Mouse (Mus musculus) lung, embryonic 16.5 days (tissue): ENCODE data around the gene E130208F15Rik. TPM values are rescaled to one million over a fixed set of nuclear protein-coding genes. Genes with fewer than 3 reads are reported as not detected.
A peak's percentile ranks its signal among the peaks of the same experiment; 100 is the strongest.

ENCODE experiments used
- ATAC-seq: fragments of 200-750 bp; cut with Nextera tagmentation; 2 replicates; pipeline ENCODE4 v1.8.0; 2017; ENCODE audit warnings: low read depth, mild to moderate bottlenecking, moderate library complexity
- H3K27ac ChIP-seq: fragments of 300-500 bp; sonication (generic); 2 replicates; pipeline ENCODE4 v1.5.1; 2014; ENCODE audit warnings: mild to moderate bottlenecking, control low read depth, low read length
- H3K27me3 ChIP-seq: fragments of 300-500 bp; sonication (generic); 2 replicates; pipeline ENCODE4 v1.6.1; 2014; ENCODE audit warnings: low read depth, low read length, mixed read lengths; ENCODE audit not compliant: control insufficient read depth, insufficient read depth
- H3K36me3 ChIP-seq: fragments of 300-500 bp; sonication (generic); 2 replicates; pipeline ENCODE4 v1.6.1; 2014; ENCODE audit warnings: low read length; ENCODE audit not compliant: control insufficient read depth, insufficient read depth
- H3K4me1 ChIP-seq: fragments of 300-500 bp; sonication (generic); replicated peaks from 2 replicates; pipeline ENCODE4 v1.6.1; 2014; ENCODE audit warnings: low read length, mixed read lengths; ENCODE audit not compliant: control insufficient read depth, insufficient read depth
- H3K4me2 ChIP-seq: fragments of 300-500 bp; sonication (generic); 2 replicates; pipeline ENCODE4 v1.6.1; 2014; ENCODE audit warnings: low read depth, low read length, control low read depth
- H3K4me3 ChIP-seq: fragments of 300-500 bp; sonication (generic); 2 replicates; pipeline ENCODE4 v1.5.1; 2014; ENCODE audit warnings: mild to moderate bottlenecking, low read length, control low read depth
- H3K9ac ChIP-seq: fragments of 300-500 bp; sonication (generic); 2 replicates; pipeline ENCODE4 v1.6.1; 2014; ENCODE audit warnings: low read length, control low read depth
- H3K9me3 ChIP-seq: fragments of 300-500 bp; sonication (generic); 2 replicates; pipeline ENCODE4 v1.6.1; 2016; ENCODE audit warnings: low read length; ENCODE audit not compliant: control insufficient read depth
- WGBS: fragments of 180-500 bp; shearing (Covaris S2); extraction: QIAGEN DNeasy Blood & Tissue Kit; methylation state at CpG from one replicate; pipeline ENCODE4 v1.1.7; 2014; 5-methylcytosine and 5-hydroxymethylcytosine counted together
- polyA plus RNA-seq: library from polyadenylated mRNA; unstranded; fragments of >200 nt; fragmentation: Nextera tagmentation; extraction: Ambion mirVana; gene quantifications from 2 replicates; pipeline ENCODE4 v1.2.1, GENCODE M21; 2015

The E130208F15Rik gene
- polyA plus RNA-seq, 1 experiment from 2014 or later: 0.38 TPM

GRCm38 (mm10) chr7:30286701-30287410 lies 34.7 kb upstream of the E130208F15Rik start:
- Histone ChIP-seq H3K27ac (no peak overlapping the region), H3K4me1 (no peaks in the 10 kb centered on the region; the same call in 1 of the 2 replicates), H3K4me3 (no peak overlapping the region), H3K36me3 (no peaks in the 10 kb centered on the region), H3K4me2 (no peak overlapping the region), H3K27me3 (no peaks in the 10 kb centered on the region), H3K9me3 (no peaks in the 10 kb centered on the region), H3K9ac (no peak overlapping the region)
- 51% methylated on average over 8 of the region's 8 CpGs for WGBS
- ATAC-seq: peak; percentile 29

GRCm38 (mm10) chr7:30288046-30288445 lies 33.5 kb upstream of the E130208F15Rik start:
- Histone ChIP-seq H3K4me1 (no peaks in the 10 kb centered on the region; the same call in 1 of the 2 replicates), H3K9me3 (no peaks in the 10 kb centered on the region), H3K4me2 (no peak overlapping the region), H3K4me3 (no peak overlapping the region), H3K27me3 (no peaks in the 10 kb centered on the region), H3K9ac (no peak overlapping the region), H3K36me3 (no peaks in the 10 kb centered on the region), H3K27ac (no peak overlapping the region)
- 63% methylated on average over 6 of the region's 6 CpGs for WGBS
- no peak for ATAC-seq

GRCm38 (mm10) chr7:30289071-30289713 lies 32.3 kb upstream of the E130208F15Rik start:
- Histone ChIP-seq H3K36me3 (no peaks in the 10 kb centered on the region), H3K27me3 (no peaks in the 10 kb centered on the region), H3K4me3 (no peak overlapping the region), H3K9me3 (no peaks in the 10 kb centered on the region), H3K9ac (no peak overlapping the region), H3K27ac (no peak overlapping the region), H3K4me2 (no peak overlapping the region), H3K4me1 (no peaks in the 10 kb centered on the region; the same call in 1 of the 2 replicates)
- WGBS: 67% methylated on average over 7 of the region's 7 CpGs
- ATAC-seq: no peak

GRCm38 (mm10) chr7:30289714-30290399 lies 31.7 kb upstream of the E130208F15Rik start:
- Histone ChIP-seq H3K4me3 (no peak overlapping the region), H3K36me3 (no peaks in the 10 kb centered on the region), H3K4me2 (no peak overlapping the region), H3K27ac (no peak overlapping the region), H3K27me3 (no peaks in the 10 kb centered on the region), H3K9me3 (no peaks in the 10 kb centered on the region), H3K9ac (no peak overlapping the region), H3K4me1 (no peaks in the 10 kb centered on the region; the same call in 1 of the 2 replicates)
- 56% methylated on average over 10 of the region's 10 CpGs for WGBS
- ATAC-seq: no peak

- peak; percentile 83 for ATAC-seq
- H3K9me3 ChIP-seq: no peaks in the 10 kb centered on the region
- H3K36me3 ChIP-seq: no peaks in the 10 kb centered on the region
- H3K27me3 ChIP-seq: no peaks in the 10 kb centered on the region
- WGBS: 6% methylated on average over 35 of the region's 35 CpGs
- no peak within 1 kb of the TSS for H3K27ac ChIP-seq
- peak within 1 kb of the TSS; percentile 61 for H3K4me3 ChIP-seq
- H3K4me2 ChIP-seq: peak within 1 kb of the TSS; percentile 63
- H3K9ac ChIP-seq: peak within 1 kb of the TSS; percentile 70
- no peaks in the 10 kb centered on the region; the same call in 1 of the 2 replicates for H3K4me1 ChIP-seq
These were observed 30.1 kb upstream of the E130208F15Rik start, which contains the start of gene Clip3 for GRCm38 (mm10) chr7:30291215-30292131. Gene Clip3 (plus strand): TSS chr7:30291728.

GRCm38 (mm10) chr7:30293795-30294194 lies 27.7 kb upstream of the E130208F15Rik start:
- no peak overlapping the region for H3K27ac ChIP-seq
- no peaks in the 10 kb centered on the region for H3K27me3 ChIP-seq
- ATAC-seq: no peak
- no peaks in the 10 kb centered on the region for H3K9me3 ChIP-seq
- no peak overlapping the region for H3K4me2 ChIP-seq
- H3K9ac ChIP-seq: no peak overlapping the region
- no peaks in the 10 kb centered on the region for H3K36me3 ChIP-seq
- no peaks in the 10 kb centered on the region; the same call in 1 of the 2 replicates for H3K4me1 ChIP-seq
- WGBS: 76% methylated on average over 13 of the region's 13 CpGs
- H3K4me3 ChIP-seq: no peak overlapping the region

GRCm38 (mm10) chr7:30294296-30294695 lies 27.2 kb upstream of the E130208F15Rik start:
- no peak overlapping the region for H3K9ac ChIP-seq
- no peak overlapping the region for H3K27ac ChIP-seq
- no peak overlapping the region for H3K4me3 ChIP-seq
- no peaks in the 10 kb centered on the region for H3K9me3 ChIP-seq
- WGBS: 81% methylated on average over 5 of the region's 5 CpGs
- no peaks in the 10 kb centered on the region; the same call in 1 of the 2 replicates for H3K4me1 ChIP-seq
- no peaks in the 10 kb centered on the region for H3K36me3 ChIP-seq
- no peaks in the 10 kb centered on the region for H3K27me3 ChIP-seq
- no peak overlapping the region for H3K4me2 ChIP-seq
- ATAC-seq: no peak

GRCm38 (mm10) chr7:30295103-30295502 lies 26.4 kb upstream of the E130208F15Rik start:
- H3K4me3 ChIP-seq: no peak overlapping the region
- no peaks in the 10 kb centered on the region for H3K9me3 ChIP-seq
- H3K4me1 ChIP-seq: no peaks in the 10 kb centered on the region; the same call in 1 of the 2 replicates
- H3K36me3 ChIP-seq: no peaks in the 10 kb centered on the region
- 48% methylated on average over 10 of the region's 10 CpGs for WGBS
- no peaks in the 10 kb centered on the region for H3K27me3 ChIP-seq
- ATAC-seq: no peak
- H3K4me2 ChIP-seq: no peak overlapping the region
- no peak overlapping the region for H3K9ac ChIP-seq
- no peak overlapping the region for H3K27ac ChIP-seq
